Mouse (Mus musculus) large intestine, adult 2 months (tissue): ENCODE results near the gene Krt83. TPM values are rescaled to one million over a fixed set of nuclear protein-coding genes. Genes with fewer than 3 reads are reported as not detected.

Experiments
- DNase-seq: peaks from one replicate; pipeline ENCODE4 v3.0.0-alpha.2; 2012; ENCODE audit warnings: low read depth, low spot score
- WGBS: fragments of 180-500 bp; shearing (Covaris S2); methylation state at CpG from one replicate; pipeline ENCODE4 v1.1.7; 2018; 5-methylcytosine and 5-hydroxymethylcytosine counted together
- polyA plus RNA-seq: library from polyadenylated mRNA; depleted of rRNA; stranded (reverse); fragments of >200 nt; gene quantifications from 2 replicates; pipeline ENCODE4 v1.2.3, GENCODE M21; 2012

Krt83 gene
- polyA plus RNA-seq, 1 experiment: 0.07 TPM

GRCm38 (mm10) chr15:101479666-101480060, 11.6 kb downstream of the Krt83 start:
- DNase-seq: no peak
- WGBS: 25% methylated on average over 11 of the region's 11 CpGs

GRCm38 (mm10) chr15:101479007-101479665, 12.2 kb downstream of the Krt83 start:
- whole genome bisulfite sequencing: 3% methylated on average over 31 of the region's 31 CpGs

GRCm38 (mm10) chr15:101472952-101473528, 18.3 kb downstream of the Krt83 start, which contains the start of gene Krt86:
Krt86 (plus strand) TSS chr15:101473478.
- 11% methylated on average over 10 of the region's 10 CpGs for WGBS
- DNase-seq: no peak

More at GRCm38 (mm10) chr15:101479007-101479665, 12.2 kb downstream of the Krt83 start:
- peak; percentile 16 for DNase-seq

GRCm38 (mm10) chr15:101469093-101469492, 22.2 kb downstream of the Krt83 start:
- 59% methylated on average over 4 of the region's 4 CpGs for WGBS
- DNase-seq: no peak

GRCm38 (mm10) chr15:101463651-101464050, 27.7 kb downstream of the Krt83 start, which contains the start of gene Krt81:
Krt81 (minus strand) TSS chr15:101463751.
- no peak for DNase-seq
- WGBS: 51% methylated on average over 13 of the region's 13 CpGs

- WGBS: 76% methylated on average over 14 of the region's 14 CpGs
- DNase-seq: no peak
Measured at GRCm38 (mm10) chr15:101459283-101459682, 32.0 kb downstream of the Krt83 start.

GRCm38 (mm10) chr15:101458361-101458930, 32.9 kb downstream of the Krt83 start:
- DNase-seq: no peak
- 53% methylated on average over 16 of the region's 16 CpGs for WGBS

- no peak for DNase-seq
- WGBS: 94% methylated on average over 6 of the region's 6 CpGs
Measured at GRCm38 (mm10) chr15:101455891-101456290, 35.4 kb downstream of the Krt83 start.

GRCm38 (mm10) chr15:101455292-101455691, 36.0 kb downstream of the Krt83 start:
- WGBS: 72% methylated on average over 2 of the region's 2 CpGs
- no peak for DNase-seq

- WGBS: 39% methylated on average over 8 of the region's 8 CpGs
Measured at GRCm38 (mm10) chr15:101454774-101455173, 36.5 kb downstream of the Krt83 start.

GRCm38 (mm10) chr15:101453093-101453736, 38.1 kb downstream of the Krt83 start:
- DNase-seq: peak; percentile 54
- 8% methylated on average over 13 of the region's 13 CpGs for WGBS

More at GRCm38 (mm10) chr15:101454774-101455173, 36.5 kb downstream of the Krt83 start:
- DNase-seq: no peak

- 81% methylated on average over 2 of the region's 2 CpGs for WGBS
- no peak for DNase-seq
Measured at GRCm38 (mm10) chr15:101447444-101447843, 43.9 kb downstream of the Krt83 start, which contains the start of gene Krt88. Krt88 (plus strand) TSS chr15:101447744.

- DNase-seq: no peak
- 34% methylated on average over 11 of the region's 11 CpGs for WGBS
Measured at GRCm38 (mm10) chr15:101446572-101446971, 44.7 kb downstream of the Krt83 start.

- WGBS: 78% methylated on average over 4 of the region's 4 CpGs
- no peak for DNase-seq
Measured at GRCm38 (mm10) chr15:101440837-101441236, 50.5 kb downstream of the Krt83 start.

- 5% methylated on average over 34 of the region's 34 CpGs for WGBS
- DNase-seq: no peak
Measured at GRCm38 (mm10) chr15:101438555-101438954, 52.8 kb downstream of the Krt83 start, which contains the start of gene Krt87. Krt87 (minus strand) TSS chr15:101438804.

GRCm38 (mm10) chr15:101436611-101437010, 54.7 kb downstream of the Krt83 start:
- whole genome bisulfite sequencing: 45% methylated on average over 7 of the region's 7 CpGs

More at GRCm38 (mm10) chr15:101436611-101437010, 54.7 kb downstream of the Krt83 start:
- DNase-seq: no peak
